Mouse (Mus musculus) intestine, embryonic 15.5 days (tissue): ENCODE results near the gene Hvcn1. TPM values are rescaled to one million over a fixed set of nuclear protein-coding genes. Genes with fewer than 3 reads are reported as not detected.
A peak's percentile ranks its signal among the peaks of the same experiment; 100 is the strongest.

Source experiments
- ATAC-seq: fragments of 200-750 bp; cut with Nextera tagmentation; 2 replicates; pipeline ENCODE4 v1.8.0; 2017; ENCODE audit warnings: moderate TSS enrichment, moderate library complexity
- H3K27ac ChIP-seq: fragments of 300-500 bp; sonication (generic); 2 replicates; pipeline ENCODE4 v1.5.1; 2015; ENCODE audit warnings: mild to moderate bottlenecking, inconsistent platforms
- H3K27me3 ChIP-seq: fragments of 300-500 bp; sonication (generic); replicated peaks from 2 replicates; pipeline ENCODE4 v1.6.1; 2015; ENCODE audit warnings: inconsistent platforms
- H3K36me3 ChIP-seq: fragments of 300-500 bp; sonication (generic); 2 replicates; pipeline ENCODE4 v1.6.1; 2015; ENCODE audit warnings: inconsistent platforms
- H3K4me1 ChIP-seq: fragments of 300-500 bp; sonication (generic); replicated peaks from 2 replicates; pipeline ENCODE4 v1.6.1; 2015; ENCODE audit warnings: inconsistent platforms
- H3K4me2 ChIP-seq: fragments of 300-500 bp; sonication (generic); replicated peaks from 2 replicates; pipeline ENCODE4 v1.6.1; 2015; ENCODE audit warnings: mild to moderate bottlenecking, inconsistent platforms
- H3K4me3 ChIP-seq: fragments of 300-500 bp; sonication (generic); replicated peaks from 2 replicates; pipeline ENCODE4 v1.5.1; 2015; ENCODE audit warnings: inconsistent platforms
- H3K9ac ChIP-seq: fragments of 300-500 bp; sonication (generic); 2 replicates; pipeline ENCODE4 v1.6.1; 2015; ENCODE audit warnings: inconsistent platforms
- H3K9me3 ChIP-seq: fragments of 300-500 bp; sonication (generic); 2 replicates; pipeline ENCODE4 v1.6.1; 2016; ENCODE audit warnings: inconsistent platforms
- WGBS: fragments of 180-500 bp; shearing (Covaris S2); methylation state at CpG from one replicate; pipeline ENCODE4 v1.1.7; 2015; 5-methylcytosine and 5-hydroxymethylcytosine counted together
- polyA plus RNA-seq: library from polyadenylated mRNA; unstranded; fragments of >200 nt; fragmentation: Nextera tagmentation; extraction: Ambion mirVana; gene quantifications from 2 replicates; pipeline ENCODE4 v1.2.1, GENCODE M21; 2015

Hvcn1 gene
- polyA plus RNA-seq, 1 experiment from 2014 or later = 5.8 TPM

- no peaks in the 10 kb centered on the region for H3K36me3 ChIP-seq
- no peak within 1 kb of the TSS for H3K27ac ChIP-seq
- H3K4me1 ChIP-seq = no peaks in the 10 kb centered on the region
- H3K4me3 ChIP-seq = peak within 1 kb of the TSS; percentile 84
- peak within 1 kb of the TSS; percentile 81 for H3K9ac ChIP-seq
- H3K9me3 ChIP-seq = no peaks in the 10 kb centered on the region
- no peaks in the 10 kb centered on the region for H3K27me3 ChIP-seq
- H3K4me2 ChIP-seq = peak within 1 kb of the TSS; percentile 87
- peak; percentile 98 for ATAC-seq
- WGBS = 2% methylated on average over 49 of the region's 49 CpGs
Measured at GRCm38 (mm10) chr5:122263933-122264905, 57.6 kb downstream of the Hvcn1 start, which contains the start of gene Tctn1. Gene Tctn1, minus strand, starts transcription at chr5:122264460.

- WGBS = 73% methylated on average over 3 of the region's 3 CpGs
- Histone ChIP-seq H3K27ac (no peak overlapping the region), H3K9ac (no peak overlapping the region), H3K36me3 (no peaks in the 10 kb centered on the region), H3K4me3 (no peak overlapping the region), H3K4me2 (no peak overlapping the region), H3K4me1 (0 out of 2 replicates have a peak, but pooled peaks cover 2% of the 10 kb centered on the region), H3K27me3 (no peaks in the 10 kb centered on the region), H3K9me3 (no peaks in the 10 kb centered on the region)
- ATAC-seq = no peak
Measured at GRCm38 (mm10) chr5:122265187-122265586, 58.6 kb downstream of the Hvcn1 start.

- Histone ChIP-seq H3K4me2 (no peak overlapping the region), H3K27me3 (no peaks in the 10 kb centered on the region), H3K4me3 (no peak overlapping the region), H3K4me1 (0 out of 2 replicates have a peak, but pooled peaks cover 2% of the 10 kb centered on the region), H3K36me3 (no peaks in the 10 kb centered on the region), H3K27ac (no peak overlapping the region), H3K9me3 (no peaks in the 10 kb centered on the region), H3K9ac (no peak overlapping the region)
- ATAC-seq = no peak
- 89% methylated on average over 2 of the region's 2 CpGs for WGBS
Measured at GRCm38 (mm10) chr5:122265942-122266341, 59.3 kb downstream of the Hvcn1 start.

- Histone ChIP-seq H3K4me1 (0 out of 2 replicates have a peak, but pooled peaks cover 2% of the 10 kb centered on the region), H3K4me3 (no peak overlapping the region), H3K9ac (no peak overlapping the region), H3K36me3 (no peaks in the 10 kb centered on the region), H3K27me3 (no peaks in the 10 kb centered on the region), H3K27ac (no peak overlapping the region), H3K4me2 (no peak overlapping the region), H3K9me3 (no peaks in the 10 kb centered on the region)
- ATAC-seq = no peak
- WGBS = 69% methylated on average over 7 of the region's 7 CpGs
Measured at GRCm38 (mm10) chr5:122267136-122267535, 60.5 kb downstream of the Hvcn1 start.

GRCm38 (mm10) chr5:122267899-122268298 lies 61.3 kb downstream of the Hvcn1 start:
- Histone ChIP-seq H3K9ac (no peak overlapping the region), H3K4me3 (no peak overlapping the region), H3K9me3 (no peaks in the 10 kb centered on the region), H3K4me2 (no peak overlapping the region), H3K27ac (no peak overlapping the region), H3K27me3 (no peaks in the 10 kb centered on the region), H3K4me1 (0 out of 2 replicates have a peak, but pooled peaks cover 2% of the 10 kb centered on the region), H3K36me3 (no peaks in the 10 kb centered on the region)
- WGBS = 27% methylated on average over 5 of the region's 5 CpGs
- no peak for ATAC-seq

- Histone ChIP-seq H3K4me2 (no peak overlapping the region), H3K9me3 (no peaks in the 10 kb centered on the region), H3K36me3 (no peaks in the 10 kb centered on the region), H3K27me3 (no peaks in the 10 kb centered on the region), H3K4me1 (0 out of 2 replicates have a peak, but pooled peaks cover 2% of the 10 kb centered on the region), H3K4me3 (no peak overlapping the region), H3K9ac (no peak overlapping the region), H3K27ac (peak overlapping the region; percentile 45; the same call in 1 of the 2 replicates)
- WGBS = 44% methylated on average over 12 of the region's 12 CpGs
- ATAC-seq = peak; percentile 69
Measured at GRCm38 (mm10) chr5:122268858-122269604, 62.4 kb downstream of the Hvcn1 start.

GRCm38 (mm10) chr5:122272821-122273220 lies 66.2 kb downstream of the Hvcn1 start:
- H3K27ac ChIP-seq = no peak overlapping the region
- H3K4me2 ChIP-seq = no peak overlapping the region
- H3K9me3 ChIP-seq = no peaks in the 10 kb centered on the region
- WGBS = 75% methylated on average over 5 of the region's 5 CpGs
- no peak overlapping the region for H3K9ac ChIP-seq
- H3K27me3 ChIP-seq = no peaks in the 10 kb centered on the region
- no peaks in the 10 kb centered on the region for H3K36me3 ChIP-seq
- ATAC-seq = no peak
- H3K4me1 ChIP-seq = 0 out of 2 replicates have a peak, but pooled peaks cover 5% of the 10 kb centered on the region
- no peak overlapping the region for H3K4me3 ChIP-seq

GRCm38 (mm10) chr5:122274785-122275184 lies 68.2 kb downstream of the Hvcn1 start:
- Histone ChIP-seq H3K27me3 (no peaks in the 10 kb centered on the region), H3K9ac (no peak overlapping the region), H3K4me1 (0 out of 2 replicates have a peak, but pooled peaks cover 3% of the 10 kb centered on the region), H3K36me3 (no peaks in the 10 kb centered on the region), H3K27ac (no peak overlapping the region), H3K4me3 (no peak overlapping the region), H3K4me2 (no peak overlapping the region), H3K9me3 (no peaks in the 10 kb centered on the region)
- WGBS = 39% methylated on average over 5 of the region's 5 CpGs
- ATAC-seq = peak; percentile 71

- Histone ChIP-seq H3K9me3 (no peaks in the 10 kb centered on the region), H3K4me1 (peaks cover 10% of the 10 kb centered on the region), H3K4me2 (no peak overlapping the region), H3K4me3 (no peak overlapping the region), H3K36me3 (no peaks in the 10 kb centered on the region), H3K9ac (no peak overlapping the region), H3K27me3 (no peaks in the 10 kb centered on the region), H3K27ac (no peak overlapping the region)
- WGBS = 84% methylated on average over 7 of the region's 7 CpGs
- no peak for ATAC-seq
Measured at GRCm38 (mm10) chr5:122278946-122279345, 72.3 kb downstream of the Hvcn1 start.

GRCm38 (mm10) chr5:122279799-122280421 lies 73.3 kb downstream of the Hvcn1 start:
- Histone ChIP-seq H3K9me3 (no peaks in the 10 kb centered on the region), H3K9ac (no peak overlapping the region), H3K4me1 (peaks cover 10% of the 10 kb centered on the region), H3K27me3 (no peaks in the 10 kb centered on the region), H3K27ac (peak overlapping the region; percentile 83), H3K36me3 (no peaks in the 10 kb centered on the region), H3K4me3 (no peak overlapping the region), H3K4me2 (peak overlapping the region; percentile 44)
- 66% methylated on average over 12 of the region's 12 CpGs for WGBS
- peak; percentile 57; the same call in 1 of the 2 replicates for ATAC-seq

- no peaks in the 10 kb centered on the region for H3K9me3 ChIP-seq
- no peaks in the 10 kb centered on the region for H3K27me3 ChIP-seq
- 29% methylated on average over 6 of the region's 6 CpGs for WGBS
- H3K36me3 ChIP-seq = no peaks in the 10 kb centered on the region
- H3K27ac ChIP-seq = peak overlapping the region; percentile 83
- H3K4me2 ChIP-seq = peak overlapping the region; percentile 44
- ATAC-seq = no peak
- H3K4me3 ChIP-seq = no peak overlapping the region
- H3K4me1 ChIP-seq = peaks cover 11% of the 10 kb centered on the region
- H3K9ac ChIP-seq = no peak overlapping the region
Measured at GRCm38 (mm10) chr5:122280422-122280826, 73.8 kb downstream of the Hvcn1 start.
